Mouse (Mus musculus) limb, embryonic 14.5 days (tissue): ENCODE data around the gene Snrnp70. TPM values are rescaled to one million over a fixed set of nuclear protein-coding genes. Genes with fewer than 3 reads are reported as not detected.

Source experiments
- ATAC-seq: fragments of 200-750 bp; cut with Nextera tagmentation; 2 replicates; pipeline ENCODE4 v1.8.0; 2017; ENCODE audit warnings: low read depth, moderate number of reproducible peaks, moderate TSS enrichment; ENCODE audit not compliant: low FRiP score
- DNase-seq: peaks from one replicate; pipeline ENCODE4 v3.0.0-alpha.2; 2015; ENCODE audit warnings: low spot score
- H3K27ac ChIP-seq: fragments of 300-500 bp; sonication (generic); replicated peaks from 2 replicates; pipeline ENCODE4 v1.5.1; 2014; ENCODE audit warnings: low read depth, mild to moderate bottlenecking, low read length, moderate library complexity, mixed read lengths
- H3K27me3 ChIP-seq: fragments of 300-500 bp; sonication (generic); 2 replicates; pipeline ENCODE4 v1.6.1; 2014; ENCODE audit warnings: low read length, mixed read lengths; ENCODE audit not compliant: control insufficient read depth, insufficient read depth
- H3K36me3 ChIP-seq: fragments of 300-500 bp; sonication (generic); 2 replicates; pipeline ENCODE4 v1.6.1; 2014; ENCODE audit warnings: mild to moderate bottlenecking, low read length, moderate library complexity, mixed read lengths; ENCODE audit not compliant: control insufficient read depth, insufficient read depth
- H3K4me1 ChIP-seq: fragments of 300-500 bp; sonication (generic); 2 replicates; pipeline ENCODE4 v1.6.1; 2014; ENCODE audit warnings: antibody characterized with exemption, low read length, mixed read lengths; ENCODE audit not compliant: control insufficient read depth, insufficient read depth
- H3K4me2 ChIP-seq: fragments of 300-500 bp; sonication (generic); replicated peaks from 2 replicates; pipeline ENCODE4 v1.6.1; 2014; ENCODE audit warnings: low read depth, mild to moderate bottlenecking, low read length, moderate library complexity; ENCODE audit not compliant: severe bottlenecking
- H3K4me3 ChIP-seq: fragments of 300-500 bp; sonication (generic); replicated peaks from 2 replicates; pipeline ENCODE4 v1.5.1; 2014; ENCODE audit warnings: low read length
- H3K9ac ChIP-seq: fragments of 300-500 bp; sonication (generic); 2 replicates; pipeline ENCODE4 v1.6.1; 2014; ENCODE audit warnings: mild to moderate bottlenecking, low read depth, low read length, moderate library complexity; ENCODE audit not compliant: severe bottlenecking
- H3K9me3 ChIP-seq: fragments of 300-500 bp; sonication (generic); 2 replicates; pipeline ENCODE4 v1.6.1; 2016; ENCODE audit warnings: low read length; ENCODE audit not compliant: control insufficient read depth
- POLR2A ChIP-seq: fragments of 200-500 bp; IDR thresholded peaks from 2 replicates; pipeline ENCODE4 v1.8.0; 2012; ENCODE audit warnings: inconsistent platforms, mild to moderate bottlenecking, moderate library complexity, borderline replicate concordance; ENCODE audit not compliant: insufficient read depth, insufficient read length; ENCODE audit errors: extremely low read depth
- WGBS: fragments of 180-500 bp; shearing (Covaris S2); extraction: QIAGEN DNeasy Blood & Tissue Kit; methylation state at CpG from one replicate; pipeline ENCODE4 v1.1.7; 2014; 5-methylcytosine and 5-hydroxymethylcytosine counted together
- polyA plus RNA-seq, 2 experiments: library from polyadenylated mRNA; depleted of rRNA in 1 of 2; stranded (reverse) in 1 of 2; unstranded in 1 of 2; fragments of >200 nt; fragmentation: Nextera tagmentation in 1 of 2; extraction: Ambion mirVana in 1 of 2; gene quantifications; 2 replicates each; pipeline versions ENCODE4 v1.2.1 to v1.2.3; 2012 to 2014

Snrnp70 gene
- polyA plus RNA-seq, 2 experiments: 69.7 to 694 TPM

- no peak for TF ChIP-seq POLR2A
- Histone ChIP-seq H3K27me3 (peaks cover 12% of the 10 kb centered on the region), H3K27ac (no peak overlapping the region), H3K36me3 (0 out of 2 replicates have a peak, but pooled peaks cover 3% of the 10 kb centered on the region), H3K4me1 (no peaks in the 10 kb centered on the region), H3K4me3 (no peak overlapping the region), H3K9me3 (no peaks in the 10 kb centered on the region), H3K4me2 (no peak overlapping the region), H3K9ac (no peak overlapping the region)
- 61% methylated on average over 13 of the region's 13 CpGs for WGBS
- DNase-seq (no peak), ATAC-seq (no peak)
Measured at GRCm38 (mm10) chr7:45356087-45356486, 39.5 kb downstream of the Snrnp70 start.

- no peak for TF ChIP-seq POLR2A
- H3K9ac ChIP-seq: no peak overlapping the region
- H3K4me2 ChIP-seq: no peak overlapping the region
- H3K9me3 ChIP-seq: no peaks in the 10 kb centered on the region
- WGBS: 76% methylated on average over 15 of the region's 15 CpGs
- ATAC-seq (no peak), DNase-seq (no peak)
- no peak overlapping the region for H3K27ac ChIP-seq
- 0 out of 2 replicates have a peak, but pooled peaks cover 6% of the 10 kb centered on the region for H3K27me3 ChIP-seq
- 0 out of 2 replicates have a peak, but pooled peaks cover 3% of the 10 kb centered on the region for H3K36me3 ChIP-seq
- H3K4me1 ChIP-seq: no peaks in the 10 kb centered on the region
- H3K4me3 ChIP-seq: no peak overlapping the region
Measured at GRCm38 (mm10) chr7:45355318-45356020, 40.1 kb downstream of the Snrnp70 start.

- TF ChIP-seq POLR2A: no peak
- no peak for DNase-seq
- H3K27ac ChIP-seq: no peak overlapping the region
- no peak overlapping the region for H3K9ac ChIP-seq
- no peak overlapping the region for H3K4me3 ChIP-seq
- whole genome bisulfite sequencing: 10% methylated on average over 5 of the region's 5 CpGs
- H3K4me1 ChIP-seq: no peaks in the 10 kb centered on the region
- H3K9me3 ChIP-seq: no peaks in the 10 kb centered on the region
- no peak for ATAC-seq
- no peak overlapping the region for H3K4me2 ChIP-seq
- no peaks in the 10 kb centered on the region for H3K27me3 ChIP-seq
- H3K36me3 ChIP-seq: 0 out of 2 replicates have a peak, but pooled peaks cover 3% of the 10 kb centered on the region
Measured at GRCm38 (mm10) chr7:45353041-45353440, 42.5 kb downstream of the Snrnp70 start.

- Histone ChIP-seq H3K4me1 (no peaks in the 10 kb centered on the region), H3K9me3 (no peaks in the 10 kb centered on the region), H3K27ac (no peak overlapping the region), H3K36me3 (no peaks in the 10 kb centered on the region), H3K4me3 (no peak overlapping the region), H3K27me3 (no peaks in the 10 kb centered on the region), H3K9ac (no peak overlapping the region), H3K4me2 (no peak overlapping the region)
- 76% methylated on average over 13 of the region's 13 CpGs for WGBS
- TF ChIP-seq POLR2A: no peak
- ATAC-seq: no peak
- DNase-seq: no peak
Measured at GRCm38 (mm10) chr7:45346905-45347304, 48.6 kb downstream of the Snrnp70 start.

- H3K4me1 ChIP-seq: peaks cover 22% of the 10 kb centered on the region
- H3K27me3 ChIP-seq: no peaks in the 10 kb centered on the region
- TF ChIP-seq POLR2A: no peak
- no peak overlapping the region for H3K9ac ChIP-seq
- no peak for DNase-seq
- no peak overlapping the region for H3K27ac ChIP-seq
- H3K4me2 ChIP-seq: no peak overlapping the region
- no peak for ATAC-seq
- no peak overlapping the region for H3K4me3 ChIP-seq
- H3K9me3 ChIP-seq: no peaks in the 10 kb centered on the region
- H3K36me3 ChIP-seq: no peaks in the 10 kb centered on the region
- WGBS: 30% methylated on average over 13 of the region's 13 CpGs
Measured at GRCm38 (mm10) chr7:45343543-45343942, 52.0 kb downstream of the Snrnp70 start.

- WGBS: 91% methylated on average over 11 of the region's 11 CpGs
- TF ChIP-seq POLR2A: no peak
- Histone ChIP-seq H3K36me3 (no peaks in the 10 kb centered on the region), H3K4me1 (peaks cover 32% of the 10 kb centered on the region), H3K4me3 (no peak overlapping the region), H3K4me2 (no peak overlapping the region), H3K27ac (no peak overlapping the region), H3K9me3 (no peaks in the 10 kb centered on the region), H3K27me3 (no peaks in the 10 kb centered on the region), H3K9ac (no peak overlapping the region)
- ATAC-seq (no peak), DNase-seq (no peak)
Measured at GRCm38 (mm10) chr7:45342081-45342480, 53.5 kb downstream of the Snrnp70 start.
